ENCODE assay signal across 10 mouse cellular contexts in genomic region chr9:50530890-50531289, GRCm38 (mm10). TPM values are rescaled to one million over a fixed set of nuclear protein-coding genes. Genes with fewer than 3 reads are reported as not detected.
A peak's percentile ranks its signal among the peaks of the same experiment; 100 is the strongest.
DNase-seq lines count a peak whose midpoint lies in the region; ATAC-seq and TF ChIP-seq lines count a peak whose summit lies in the region.
"Had no signal": no experiment of that assay in that cellular context is flagged by ENCODE, and none has a peak within 500 bp of the region (broad histone marks: within the 10 kb centered on the region; RNA-seq: fewer than 3 reads in every experiment).

No protein-coding gene starts in this region.

- no peak overlapping the region for H3K27ac ChIP-seq in heart, embryonic 11.5 days (ENCODE audit: low read depth, low read length)
- H3K27ac ChIP-seq in embryonic facial prominence, embryonic 13.5 days: no peak overlapping the region
- no peak overlapping the region for H3K27ac ChIP-seq in stomach, postnatal 0 days (replicated peaks)

- peaks cover 5% of the 10 kb centered on the region for H3K4me1 ChIP-seq in heart, embryonic 11.5 days (ENCODE audit: control insufficient read depth, insufficient read depth, low read length)
- H3K4me1 ChIP-seq in embryonic facial prominence, embryonic 13.5 days: peaks cover 15% of the 10 kb centered on the region
- H3K4me1 ChIP-seq in stomach, postnatal 0 days (replicated peaks; ENCODE audit: control insufficient read depth, insufficient read depth): no peaks in the 10 kb centered on the region

- H3K36me3 ChIP-seq in heart, embryonic 11.5 days (ENCODE audit: control insufficient read depth, insufficient read depth, low read length): no peaks in the 10 kb centered on the region
- H3K36me3 ChIP-seq in embryonic facial prominence, embryonic 13.5 days: no peaks in the 10 kb centered on the region
- no peaks in the 10 kb centered on the region for H3K36me3 ChIP-seq in stomach, postnatal 0 days (ENCODE audit: control insufficient read depth, insufficient read depth, low read length)

- H3K9ac ChIP-seq in heart, embryonic 11.5 days (ENCODE audit: low read depth, low read length): no peak overlapping the region
- H3K9ac ChIP-seq in embryonic facial prominence, embryonic 13.5 days: 0 out of 2 replicates have a peak overlapping the region, but pooled peaks have one; percentile 36
- no peak overlapping the region for H3K9ac ChIP-seq in stomach, postnatal 0 days (ENCODE audit: low read length)

- WGBS in heart, embryonic 11.5 days (ENCODE audit: insufficient replicate concordance): 19% methylated on average over 2 of the region's 2 CpGs
- WGBS in embryonic facial prominence, embryonic 13.5 days: 15% methylated on average over 2 of the region's 2 CpGs
- WGBS in stomach, postnatal 0 days: 15% methylated on average over 2 of the region's 2 CpGs

- ATAC-seq in heart, embryonic 11.5 days (replicated peaks; ENCODE audit: insufficient number of reproducible peaks, low FRiP score, low TSS enrichment): no peak
- 0 out of 2 replicates have a peak, but pooled peaks have one; percentile 26 for ATAC-seq in embryonic facial prominence, embryonic 13.5 days (ENCODE audit: insufficient number of reproducible peaks, insufficient read depth, low FRiP score, low TSS enrichment, low read depth)
- ATAC-seq in stomach, postnatal 0 days (ENCODE audit: low FRiP score, low TSS enrichment): no peak

- no peak overlapping the region for H3K4me3 ChIP-seq in heart, embryonic 11.5 days (ENCODE audit: low read depth, low read length)
- no peak overlapping the region for H3K4me3 ChIP-seq in embryonic facial prominence, embryonic 13.5 days
- H3K4me3 ChIP-seq in stomach, postnatal 0 days (ENCODE audit: low read depth, low read length): no peak overlapping the region
- H3K4me3 ChIP-seq: megakaryocyte, embryonic 14.5 days had no signal

- intact Hi-C loops in heart, postnatal 10 days (cut with DNase I): loop anchor here (5.0 kb wide), 1 partner anchor 199 kb away; no protein-coding TSS in a partner anchor

- H3K27me3 ChIP-seq in heart, embryonic 11.5 days (ENCODE audit: control insufficient read depth, insufficient read depth, low read length): no peaks in the 10 kb centered on the region
- no peaks in the 10 kb centered on the region for H3K27me3 ChIP-seq in embryonic facial prominence, embryonic 13.5 days
- no peaks in the 10 kb centered on the region for H3K27me3 ChIP-seq in stomach, postnatal 0 days (ENCODE audit: control insufficient read depth, insufficient read depth, low read length)
- H3K27me3 ChIP-seq: megakaryocyte, embryonic 14.5 days had no signal

- no peaks in the 10 kb centered on the region; the same call in 1 of the 2 replicates for H3K9me3 ChIP-seq in heart, embryonic 11.5 days (replicated peaks; ENCODE audit: control insufficient read depth, low read length)
- no peaks in the 10 kb centered on the region for H3K9me3 ChIP-seq in embryonic facial prominence, embryonic 13.5 days
- no peaks in the 10 kb centered on the region for H3K9me3 ChIP-seq in stomach, postnatal 0 days (ENCODE audit: control insufficient read depth, low read length)
- H3K9me3 ChIP-seq: megakaryocyte, embryonic 14.5 days had no signal

- TF ChIP-seq CTCF in stomach, postnatal 0 days (IDR thresholded peaks at IDR 0.05; ENCODE audit: low read depth): peak; percentile 75

- no peak overlapping the region for H3K4me2 ChIP-seq in heart, embryonic 11.5 days
- H3K4me2 ChIP-seq in embryonic facial prominence, embryonic 13.5 days: no peak overlapping the region
- H3K4me2 ChIP-seq in stomach, postnatal 0 days (replicated peaks; ENCODE audit: low read depth): no peak overlapping the region

- peak; percentile 42 to 59 for DNase-seq in heart, postnatal 10 days
- peak; percentile 59 to 62 for DNase-seq in right cerebral cortex, adult 2 months (ENCODE audit: low spot score in 2 of 2)
- DNase-seq in right cerebral cortex, postnatal 14 days: no peak
- DNase-seq in stomach, postnatal 0 days (ENCODE audit: low spot score): peak; percentile 48
- no peak for DNase-seq in cerebellum, adult 11 months
- no peak for DNase-seq in ovary, postnatal 14 days (ENCODE audit: low spot score)

- no peak for TF ChIP-seq EP300 in stomach, postnatal 0 days (optimal IDR thresholded peaks at IDR 0.05)

RNA-seq across cellular contexts. Expression of gene Pts, which starts 2.4 kb away (rescaled TPM):
- 10 to 100 TPM; 31.7 to 36.8 TPM for total RNA-seq in heart, postnatal 10 days (2021)
- polyA plus RNA-seq in heart, embryonic 11.5 days (2014; fragmentation: Nextera tagmentation; extraction: Ambion mirVana): 83.3 and 87.9 TPM in 2 replicates
- polyA plus RNA-seq in embryonic facial prominence, embryonic 13.5 days (2015; fragmentation: Nextera tagmentation; extraction: Ambion mirVana): 79.4 and 87.9 TPM in 2 replicates
- polyA plus RNA-seq in stomach, postnatal 0 days (2015; fragmentation: Nextera tagmentation; extraction: Ambion mirVana): 83.8 and 87.0 TPM in 2 replicates

RNA-seq across cellular contexts. Expression of gene Il18, which starts 23.7 kb away (rescaled TPM):
- 1 to 10 TPM; 1.3 to 2.5 TPM for total RNA-seq in heart, postnatal 10 days (2021)
- 5.5 and 5.8 TPM in 2 replicates for polyA plus RNA-seq in heart, embryonic 11.5 days (2014; fragmentation: Nextera tagmentation; extraction: Ambion mirVana)
- polyA plus RNA-seq in embryonic facial prominence, embryonic 13.5 days (2015; fragmentation: Nextera tagmentation; extraction: Ambion mirVana): 5.1 TPM in 2 replicates
- polyA plus RNA-seq in stomach, postnatal 0 days (2015; fragmentation: Nextera tagmentation; extraction: Ambion mirVana): 290 and 317 TPM in 2 replicates

RNA-seq across cellular contexts. Expression of gene Bco2, which starts 24.1 kb away (rescaled TPM):
- total RNA-seq in heart, postnatal 10 days (2021): under 1 TPM; 0.19 to 0.20 TPM
- 0.10 and 0.20 TPM in 2 replicates for polyA plus RNA-seq in heart, embryonic 11.5 days (2014; fragmentation: Nextera tagmentation; extraction: Ambion mirVana)
- 0.15 and 0.40 TPM in 2 replicates for polyA plus RNA-seq in embryonic facial prominence, embryonic 13.5 days (2015; fragmentation: Nextera tagmentation; extraction: Ambion mirVana)
- polyA plus RNA-seq in stomach, postnatal 0 days (2015; fragmentation: Nextera tagmentation; extraction: Ambion mirVana): 4.7 and 5.3 TPM in 2 replicates

RNA-seq across cellular contexts. Expression of gene Tex12, which starts 30.2 kb away (rescaled TPM):
- not detected for total RNA-seq in heart, postnatal 10 days (2021)
- not detected in 2 replicates for polyA plus RNA-seq in heart, embryonic 11.5 days (2014; fragmentation: Nextera tagmentation; extraction: Ambion mirVana)
- polyA plus RNA-seq in embryonic facial prominence, embryonic 13.5 days (2015; fragmentation: Nextera tagmentation; extraction: Ambion mirVana): 0.26 TPM in 1 of 2 replicates, not detected in the other
- not detected in 2 replicates for polyA plus RNA-seq in stomach, postnatal 0 days (2015; fragmentation: Nextera tagmentation; extraction: Ambion mirVana)
- polyA plus RNA-seq: heart, embryonic 16.5 days had no signal

RNA-seq across cellular contexts. Expression of gene Plet1, which starts 36.6 kb away (rescaled TPM):
- 1 to 10 TPM; 1.2 to 2.6 TPM for total RNA-seq in heart, postnatal 10 days (2021)
- 0.23 and 1.0 TPM in 2 replicates for polyA plus RNA-seq in heart, embryonic 11.5 days (2014; fragmentation: Nextera tagmentation; extraction: Ambion mirVana)
- polyA plus RNA-seq in embryonic facial prominence, embryonic 13.5 days (2015; fragmentation: Nextera tagmentation; extraction: Ambion mirVana): 0.59 and 1.1 TPM in 2 replicates
- polyA plus RNA-seq in stomach, postnatal 0 days (2015; fragmentation: Nextera tagmentation; extraction: Ambion mirVana): 76.4 and 79.7 TPM in 2 replicates

Comparison
In these comparisons a context has a peak if more than half of its experiments do, and no peak if none do; other contexts are left out.
1. DNase-seq: peak in heart, postnatal 10 days (2 of 2), right cerebral cortex, adult 2 months (2 of 2) and stomach, postnatal 0 days (single experiment); none in right cerebral cortex, postnatal 14 days (single experiment), cerebellum, adult 11 months (single experiment) and ovary, postnatal 14 days (single experiment).
2. RNA of gene Il18, which starts 23.7 kb away (polyA plus RNA-seq): 290 to 317 TPM in stomach, postnatal 0 days; 5.5 to 5.8 TPM in heart, embryonic 11.5 days and 5.1 TPM in embryonic facial prominence, embryonic 13.5 days; every median in the first group is over 10 times any median in the second.